Mouse (Mus musculus) thymus, postnatal 10 days (tissue): ENCODE data around the gene Dqx1.

Experiments
- DNase-seq, 2 experiments: peaks; one replicate each; pipeline ENCODE4 v3.0.0; 2021; ENCODE audit warnings: low spot score in 2 of 2

The Dqx1 gene

GRCm38 (mm10) chr6:83107566-83108400, 50.1 kb downstream of the Dqx1 start:
- peak; percentile 68 to 88 for DNase-seq

- peak; percentile 59 to 65 for DNase-seq
Measured at GRCm38 (mm10) chr6:83108762-83109668, 51.4 kb downstream of the Dqx1 start, which contains the start of gene Mrpl53. TSS of gene Mrpl53 (plus strand) at chr6:83109040.

- DNase-seq: no peak
Measured at GRCm38 (mm10) chr6:83111510-83112136, 54.0 kb downstream of the Dqx1 start.

GRCm38 (mm10) chr6:83115011-83115671, 57.5 kb downstream of the Dqx1 start, which contains the start of gene Mogs:
TSS of gene Mogs (plus strand) at chr6:83115496.
- DNase-seq: peak; percentile 85 to 89

GRCm38 (mm10) chr6:83115682-83116372, 58.2 kb downstream of the Dqx1 start:
- DNase-seq: peak in 1 of 2 experiments; percentile 38

- DNase-seq: no peak
Measured at GRCm38 (mm10) chr6:83116373-83117164, 58.9 kb downstream of the Dqx1 start.
